Mouse (Mus musculus): ENCODE results near the gene Fcgr3. TPM values are rescaled to one million over a fixed set of nuclear protein-coding genes. Genes with fewer than 3 reads are reported as not detected.
"Not testable (repeated sequence)": the region's sequence is repeated elsewhere in the genome, so short reads cannot be mapped to it uniquely, and the experiment has no call there.

Gene Fcgr3
- polyA plus RNA-seq (2014; fragmentation: Nextera tagmentation; extraction: Ambion mirVana): 8.3 and 11.5 TPM in 2 replicates

GRCm38 (mm10) chr1:171064491-171065242 lies at the start of gene Fcgr3:
Fcgr3 (minus strand) TSS chr1:171064935.
- not testable (repeated sequence) for H3K9me3 ChIP-seq (replicated peaks; ENCODE audit: control insufficient read depth, low read length); H3K36me3 ChIP-seq (ENCODE audit: control insufficient read depth, insufficient read depth, low read length); H3K27ac ChIP-seq (ENCODE audit: low read depth, low read length); H3K4me1 ChIP-seq (ENCODE audit: control insufficient read depth, insufficient read depth, low read length)
- peak within 1 kb of the TSS; percentile 43 for H3K4me2 ChIP-seq (ENCODE audit: low read length)
- peak within 1 kb of the TSS; percentile 33 for H3K4me3 ChIP-seq (ENCODE audit: low read depth, low read length)
- DNase-seq (ENCODE audit: low spot score) (peak; percentile 77), ATAC-seq (peak; percentile 65)
- WGBS: under 1% methylated on average over 38 of the region's 75 CpGs
- peaks cover 24% of the 10 kb centered on the region for H3K27me3 ChIP-seq (replicated peaks; ENCODE audit: control insufficient read depth, insufficient read depth, low read length)
- 0 out of 2 replicates have a peak within 1 kb of the TSS, but pooled peaks have one; percentile 3 for H3K9ac ChIP-seq (ENCODE audit: low read length)

DNA sequence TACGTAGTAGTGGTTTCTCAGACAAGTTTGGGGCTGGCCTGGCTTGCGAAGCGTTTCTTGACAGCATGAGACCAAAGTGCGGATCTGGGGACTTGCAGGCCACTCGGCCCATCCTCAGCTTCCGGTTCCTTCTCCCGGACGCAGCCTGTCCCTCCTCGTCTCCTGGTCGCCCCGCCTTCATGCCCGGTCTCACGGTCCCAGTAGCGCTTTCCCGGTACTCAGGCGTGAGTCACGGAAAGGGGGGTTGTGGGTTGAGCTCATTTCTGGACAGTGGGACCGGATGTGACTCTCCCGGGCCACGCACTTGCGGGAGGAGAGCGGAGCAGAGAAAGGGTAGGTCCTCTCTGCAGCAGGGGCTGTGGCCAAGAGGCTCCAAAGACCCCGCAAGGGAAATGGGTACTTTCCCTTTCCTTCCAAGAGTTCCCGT lies 49.2 kb upstream of the Fcgr3 start, which contains the start of gene Cfap126:
Gene Cfap126 (plus strand): TSS at position 46 of the 427 bp plus-strand sequence.
- Histone ChIP-seq H3K9ac (ENCODE audit: low read length) (peak within 1 kb of the TSS; percentile 68), H3K4me1 (ENCODE audit: control insufficient read depth, insufficient read depth, low read length) (peaks cover 12% of the 10 kb centered on the region; the same call in 1 of the 2 replicates), H3K27me3 (replicated peaks; ENCODE audit: control insufficient read depth, insufficient read depth, low read length) (no peaks in the 10 kb centered on the region), H3K4me3 (ENCODE audit: low read depth, low read length) (peak within 1 kb of the TSS; percentile 41), H3K36me3 (ENCODE audit: control insufficient read depth, insufficient read depth, low read length) (no peaks in the 10 kb centered on the region), H3K4me2 (ENCODE audit: low read length) (peak within 1 kb of the TSS; percentile 63), H3K9me3 (replicated peaks; ENCODE audit: control insufficient read depth, low read length) (no peaks in the 10 kb centered on the region), H3K27ac (ENCODE audit: low read depth, low read length) (peak within 1 kb of the TSS; percentile 23; the same call in 1 of the 2 replicates)
- peak; percentile 52 for DNase-seq (ENCODE audit: low spot score)
- ATAC-seq: 0 out of 2 replicates have a peak, but pooled peaks have one; percentile 1
- under 1% methylated on average over 24 of the region's 24 CpGs for WGBS

DNA sequence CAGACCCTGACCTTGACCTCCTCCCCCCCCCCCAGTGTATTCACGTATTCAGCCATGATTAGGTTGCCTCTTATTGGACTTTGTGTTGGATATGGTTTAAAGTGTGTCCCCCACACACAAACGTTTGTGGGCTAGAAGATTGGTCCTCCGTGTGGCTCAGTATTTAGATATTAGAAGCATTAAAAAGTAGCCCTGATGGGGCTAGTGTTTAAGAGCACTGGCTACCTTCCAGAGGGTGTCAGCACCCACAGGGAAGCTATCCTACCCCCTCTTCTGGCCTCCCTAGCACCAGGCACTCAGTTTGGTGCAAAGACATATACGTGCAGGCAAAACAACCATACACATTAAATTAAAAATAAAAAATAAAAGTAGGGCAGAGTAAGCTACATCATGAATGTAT lies 48.3 kb upstream of the Fcgr3 start:
- WGBS: 79% methylated on average over 4 of the region's 4 CpGs

DNA sequence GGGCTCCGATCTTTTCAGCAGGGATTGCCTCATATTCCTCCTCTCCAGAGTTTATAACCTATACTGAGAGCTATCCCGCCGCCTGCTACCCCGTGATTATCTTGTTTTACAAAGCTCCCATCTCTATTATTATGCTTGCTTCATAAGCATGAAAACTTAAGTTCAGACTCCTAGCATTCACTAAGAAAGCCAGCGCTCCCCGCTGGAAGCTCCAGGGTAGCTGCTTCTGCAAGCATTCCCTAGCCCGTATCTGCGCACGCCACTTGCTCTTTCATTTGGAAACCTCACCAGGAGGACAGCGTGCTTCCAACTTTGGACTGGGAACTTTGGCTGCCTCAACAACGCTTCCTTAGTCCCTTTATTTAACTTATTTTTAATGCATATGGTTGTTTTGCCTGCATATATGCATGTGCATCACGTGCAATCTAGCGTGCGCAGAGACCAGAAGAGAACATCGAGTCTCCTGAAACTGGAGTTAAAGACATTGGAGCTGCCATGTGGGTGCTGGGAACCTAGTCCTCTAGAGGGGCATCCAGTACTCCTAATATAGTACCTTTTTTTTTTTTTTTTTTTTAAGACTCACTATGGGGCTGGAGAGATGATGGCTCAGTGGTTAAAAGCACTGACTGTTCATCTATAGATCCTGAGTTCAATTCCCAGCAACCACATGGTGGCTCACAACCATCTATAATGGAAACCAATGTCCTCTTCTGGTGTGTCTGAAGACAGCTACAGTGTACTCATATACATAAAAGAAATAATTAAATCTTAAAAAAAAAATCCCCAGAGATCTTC lies 47.2 kb upstream of the Fcgr3 start:
- Histone ChIP-seq H3K36me3 (ENCODE audit: control insufficient read depth, insufficient read depth, low read length) (no peaks in the 10 kb centered on the region), H3K9ac (ENCODE audit: low read length) (peak overlapping the region; percentile 62), H3K27me3 (replicated peaks; ENCODE audit: control insufficient read depth, insufficient read depth, low read length) (no peaks in the 10 kb centered on the region), H3K4me2 (ENCODE audit: low read length) (peak overlapping the region; percentile 65), H3K9me3 (replicated peaks; ENCODE audit: control insufficient read depth, low read length) (no peaks in the 10 kb centered on the region), H3K4me1 (ENCODE audit: control insufficient read depth, insufficient read depth, low read length) (peaks cover 12% of the 10 kb centered on the region; the same call in 1 of the 2 replicates), H3K27ac (ENCODE audit: low read depth, low read length) (no peak overlapping the region; the same call in 1 of the 2 replicates), H3K4me3 (ENCODE audit: low read depth, low read length) (peak overlapping the region; percentile 50)
- 2% methylated on average over 15 of the region's 15 CpGs for WGBS
- DNase-seq (ENCODE audit: low spot score) (peak; percentile 67), ATAC-seq (no peak; the same call in 1 of the 2 replicates)

More for the DNA sequence above, 48.3 kb upstream of the Fcgr3 start:
- no peak overlapping the region for H3K4me3 ChIP-seq (ENCODE audit: low read depth, low read length)
- H3K9me3 ChIP-seq (replicated peaks; ENCODE audit: control insufficient read depth, low read length): no peaks in the 10 kb centered on the region
- no peaks in the 10 kb centered on the region for H3K36me3 ChIP-seq (ENCODE audit: control insufficient read depth, insufficient read depth, low read length)
- H3K27ac ChIP-seq (ENCODE audit: low read depth, low read length): no peak overlapping the region
- no peak for ATAC-seq
- no peaks in the 10 kb centered on the region for H3K27me3 ChIP-seq (replicated peaks; ENCODE audit: control insufficient read depth, insufficient read depth, low read length)
- H3K9ac ChIP-seq (ENCODE audit: low read length): no peak overlapping the region
- no peak overlapping the region for H3K4me2 ChIP-seq (ENCODE audit: low read length)
- H3K4me1 ChIP-seq (ENCODE audit: control insufficient read depth, insufficient read depth, low read length): peaks cover 12% of the 10 kb centered on the region; the same call in 1 of the 2 replicates
- no peak for DNase-seq (ENCODE audit: low spot score)

DNA sequence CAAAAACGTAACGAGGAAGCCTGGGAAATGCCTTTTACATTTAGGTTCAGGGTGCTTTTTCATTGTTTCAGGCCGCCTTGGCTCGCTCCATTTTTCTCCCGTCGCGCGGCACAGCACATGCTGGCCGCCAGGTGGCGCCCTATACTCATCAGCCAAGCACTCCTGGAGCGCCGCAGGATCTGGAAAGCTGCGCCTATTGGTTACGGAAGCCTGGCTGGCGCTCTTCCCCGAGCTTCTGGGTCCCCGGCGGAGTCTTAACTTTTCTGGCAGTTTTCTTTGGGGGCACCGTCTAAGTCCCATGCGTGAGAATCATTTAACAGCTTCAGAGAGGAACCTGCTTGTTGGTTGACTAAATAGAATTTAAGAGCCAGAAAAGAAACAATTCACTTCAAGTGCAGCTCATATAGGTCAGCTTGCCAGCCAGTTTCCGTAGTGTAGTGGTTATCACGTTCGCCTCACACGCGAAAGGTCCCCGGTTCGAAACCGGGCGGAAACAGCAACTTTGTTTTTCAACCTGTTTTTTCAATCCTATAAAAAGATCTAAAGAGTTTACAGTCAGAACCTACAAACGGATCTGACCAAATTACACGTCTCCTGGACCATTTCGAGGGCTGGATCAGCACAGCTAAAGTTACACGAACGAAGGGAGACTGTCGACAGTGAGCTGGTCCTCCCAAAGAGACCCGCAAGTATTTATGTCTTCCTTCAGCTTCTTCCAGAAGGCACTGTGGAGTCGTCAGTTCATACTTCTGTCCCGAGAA lies 46.5 kb upstream of the Fcgr3 start:
- no peaks in the 10 kb centered on the region for H3K36me3 ChIP-seq (ENCODE audit: control insufficient read depth, insufficient read depth, low read length)
- peak overlapping the region; percentile 81 for H3K27ac ChIP-seq (ENCODE audit: low read depth, low read length)
- H3K4me2 ChIP-seq (ENCODE audit: low read length): peak overlapping the region; percentile 65
- WGBS: 0% methylated on average over 38 of the region's 38 CpGs
- H3K4me3 ChIP-seq (ENCODE audit: low read depth, low read length): peak overlapping the region; percentile 50
- no peaks in the 10 kb centered on the region for H3K27me3 ChIP-seq (replicated peaks; ENCODE audit: control insufficient read depth, insufficient read depth, low read length)
- H3K9ac ChIP-seq (ENCODE audit: low read length): peak overlapping the region; percentile 65
- peak; percentile 95 for ATAC-seq
- H3K9me3 ChIP-seq (replicated peaks; ENCODE audit: control insufficient read depth, low read length): no peaks in the 10 kb centered on the region
- DNase-seq (ENCODE audit: low spot score): peak; percentile 98
- H3K4me1 ChIP-seq (ENCODE audit: control insufficient read depth, insufficient read depth, low read length): peaks cover 12% of the 10 kb centered on the region; the same call in 1 of the 2 replicates

DNA sequence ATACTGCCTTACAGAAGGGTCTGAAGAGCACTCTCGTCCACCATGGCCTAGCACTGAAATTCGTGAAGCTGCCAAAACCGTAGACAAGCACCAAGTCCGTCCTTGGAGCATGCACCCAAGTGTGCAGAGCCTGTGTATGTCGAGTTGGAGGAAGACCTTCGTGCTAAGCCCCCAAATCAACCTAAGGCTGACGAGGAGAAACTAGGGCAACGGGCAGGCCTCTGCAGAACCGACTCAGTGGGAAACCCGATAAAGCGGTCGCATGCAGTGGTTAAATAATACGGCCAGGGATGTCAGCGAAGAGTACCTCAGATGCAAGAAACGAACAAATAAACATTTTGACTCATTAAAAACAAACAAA lies 45.9 kb upstream of the Fcgr3 start:
- Histone ChIP-seq H3K27ac (ENCODE audit: low read depth, low read length) (peak overlapping the region; percentile 81), H3K4me1 (ENCODE audit: control insufficient read depth, insufficient read depth, low read length) (peaks cover 12% of the 10 kb centered on the region; the same call in 1 of the 2 replicates), H3K27me3 (replicated peaks; ENCODE audit: control insufficient read depth, insufficient read depth, low read length) (no peaks in the 10 kb centered on the region), H3K9me3 (replicated peaks; ENCODE audit: control insufficient read depth, low read length) (no peaks in the 10 kb centered on the region), H3K36me3 (ENCODE audit: control insufficient read depth, insufficient read depth, low read length) (no peaks in the 10 kb centered on the region), H3K9ac (ENCODE audit: low read length) (peak overlapping the region; percentile 65), H3K4me3 (ENCODE audit: low read depth, low read length) (peak overlapping the region; percentile 50), H3K4me2 (ENCODE audit: low read length) (peak overlapping the region; percentile 65)
- ATAC-seq: peak; percentile 68
- 7% methylated on average over 15 of the region's 15 CpGs for WGBS
- DNase-seq (ENCODE audit: low spot score): no peak

GRCm38 (mm10) chr1:171109620-171110019 lies 44.9 kb upstream of the Fcgr3 start:
- Histone ChIP-seq H3K4me1 (ENCODE audit: control insufficient read depth, insufficient read depth, low read length) (peaks cover 12% of the 10 kb centered on the region; the same call in 1 of the 2 replicates), H3K4me2 (ENCODE audit: low read length) (no peak overlapping the region), H3K9ac (ENCODE audit: low read length) (no peak overlapping the region), H3K9me3 (replicated peaks; ENCODE audit: control insufficient read depth, low read length) (no peaks in the 10 kb centered on the region), H3K36me3 (ENCODE audit: control insufficient read depth, insufficient read depth, low read length) (no peaks in the 10 kb centered on the region), H3K27ac (ENCODE audit: low read depth, low read length) (no peak overlapping the region), H3K4me3 (ENCODE audit: low read depth, low read length) (no peak overlapping the region), H3K27me3 (replicated peaks; ENCODE audit: control insufficient read depth, insufficient read depth, low read length) (no peaks in the 10 kb centered on the region)
- 44% methylated on average over 9 of the region's 9 CpGs for WGBS
- no peak for DNase-seq (ENCODE audit: low spot score)
- ATAC-seq: no peak

DNA sequence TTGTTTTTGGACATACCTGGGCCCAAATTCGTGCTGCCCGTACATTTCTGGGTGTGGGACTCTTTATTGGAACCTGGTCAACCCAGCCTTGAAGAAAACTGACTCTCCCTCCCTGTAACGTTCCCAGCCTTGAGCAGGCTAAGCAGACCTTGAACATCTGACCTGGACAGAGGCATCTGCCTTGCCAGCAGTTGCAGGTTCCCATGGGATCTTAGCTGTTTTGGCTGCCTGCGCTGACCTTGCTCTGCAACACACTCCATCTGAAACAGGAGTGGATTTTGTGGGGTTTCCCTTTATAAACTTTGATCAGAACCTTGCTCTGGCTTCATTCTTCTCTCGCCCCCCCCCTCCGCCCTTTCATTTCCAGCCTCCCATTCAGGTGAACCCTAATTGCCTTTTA lies 40.5 kb upstream of the Fcgr3 start:
- peaks cover 2% of the 10 kb centered on the region; the same call in 1 of the 2 replicates for H3K4me1 ChIP-seq (ENCODE audit: control insufficient read depth, insufficient read depth, low read length)
- no peaks in the 10 kb centered on the region for H3K9me3 ChIP-seq (replicated peaks; ENCODE audit: control insufficient read depth, low read length)
- H3K27ac ChIP-seq (ENCODE audit: low read depth, low read length): no peak overlapping the region
- WGBS: 67% methylated on average over 6 of the region's 6 CpGs
- no peak overlapping the region for H3K4me3 ChIP-seq (ENCODE audit: low read depth, low read length)
- no peak overlapping the region for H3K4me2 ChIP-seq (ENCODE audit: low read length)
- no peak overlapping the region for H3K9ac ChIP-seq (ENCODE audit: low read length)
- no peaks in the 10 kb centered on the region for H3K27me3 ChIP-seq (replicated peaks; ENCODE audit: control insufficient read depth, insufficient read depth, low read length)
- H3K36me3 ChIP-seq (ENCODE audit: control insufficient read depth, insufficient read depth, low read length): no peaks in the 10 kb centered on the region
- ATAC-seq (no peak), DNase-seq (ENCODE audit: low spot score) (no peak)

All from forebrain, embryonic 14.5 days (tissue).